Mouse (Mus musculus): Measurements from ENCODE around the gene Dao. TPM values are rescaled to one million over a fixed set of nuclear protein-coding genes. Genes with fewer than 3 reads are reported as not detected.

Gene Dao
- polyA plus RNA-seq, 1 experiment from 2014 or later = not detected

GRCm38 (mm10) chr5:113986182-113986961, 17.1 kb upstream of the Dao start:
- H3K4me2 ChIP-seq = peak overlapping the region; percentile 6
- H3K27ac ChIP-seq (ENCODE audit: low read depth, low read length) = peak overlapping the region; percentile 73
- no peak for ATAC-seq (replicated peaks; ENCODE audit: insufficient number of reproducible peaks, low FRiP score, low TSS enrichment)
- H3K4me3 ChIP-seq (ENCODE audit: low read depth, low read length) = no peak overlapping the region
- peak overlapping the region; percentile 39 for H3K9ac ChIP-seq (ENCODE audit: low read depth, low read length)
- H3K4me1 ChIP-seq (ENCODE audit: control insufficient read depth, insufficient read depth, low read length) = peaks cover 62% of the 10 kb centered on the region
- 34% methylated on average over 9 of the region's 9 CpGs for WGBS (ENCODE audit: insufficient replicate concordance)
- H3K27me3 ChIP-seq (ENCODE audit: control insufficient read depth, insufficient read depth, low read length) = no peaks in the 10 kb centered on the region
- H3K36me3 ChIP-seq (ENCODE audit: control insufficient read depth, insufficient read depth, low read length) = no peaks in the 10 kb centered on the region
- no peaks in the 10 kb centered on the region for H3K9me3 ChIP-seq (replicated peaks; ENCODE audit: control insufficient read depth, low read length)

- 63% methylated on average over 20 of the region's 20 CpGs for WGBS (ENCODE audit: insufficient replicate concordance)
- H3K9ac ChIP-seq (ENCODE audit: low read depth, low read length) = peak overlapping the region; percentile 47; the same call in 1 of the 2 replicates
- no peak overlapping the region for H3K4me2 ChIP-seq
- peaks cover 56% of the 10 kb centered on the region for H3K4me1 ChIP-seq (ENCODE audit: control insufficient read depth, insufficient read depth, low read length)
- no peaks in the 10 kb centered on the region for H3K36me3 ChIP-seq (ENCODE audit: control insufficient read depth, insufficient read depth, low read length)
- no peak overlapping the region for H3K27ac ChIP-seq (ENCODE audit: low read depth, low read length)
- no peaks in the 10 kb centered on the region for H3K9me3 ChIP-seq (replicated peaks; ENCODE audit: control insufficient read depth, low read length)
- H3K27me3 ChIP-seq (ENCODE audit: control insufficient read depth, insufficient read depth, low read length) = no peaks in the 10 kb centered on the region
- no peak overlapping the region for H3K4me3 ChIP-seq (ENCODE audit: low read depth, low read length)
- no peak for ATAC-seq (replicated peaks; ENCODE audit: insufficient number of reproducible peaks, low FRiP score, low TSS enrichment)
Measured at GRCm38 (mm10) chr5:113989437-113990024, 14.0 kb upstream of the Dao start.

GRCm38 (mm10) chr5:113990593-113990992, 12.9 kb upstream of the Dao start:
- Histone ChIP-seq H3K4me2 (no peak overlapping the region), H3K27me3 (ENCODE audit: control insufficient read depth, insufficient read depth, low read length) (no peaks in the 10 kb centered on the region), H3K27ac (ENCODE audit: low read depth, low read length) (no peak overlapping the region; the same call in 1 of the 2 replicates), H3K9me3 (replicated peaks; ENCODE audit: control insufficient read depth, low read length) (no peaks in the 10 kb centered on the region), H3K9ac (ENCODE audit: low read depth, low read length) (no peak overlapping the region), H3K4me3 (ENCODE audit: low read depth, low read length) (no peak overlapping the region), H3K36me3 (ENCODE audit: control insufficient read depth, insufficient read depth, low read length) (no peaks in the 10 kb centered on the region), H3K4me1 (ENCODE audit: control insufficient read depth, insufficient read depth, low read length) (peaks cover 49% of the 10 kb centered on the region)
- WGBS (ENCODE audit: insufficient replicate concordance) = 82% methylated on average over 5 of the region's 5 CpGs
- no peak for ATAC-seq (replicated peaks; ENCODE audit: insufficient number of reproducible peaks, low FRiP score, low TSS enrichment)

GRCm38 (mm10) chr5:113991141-113991540, 12.4 kb upstream of the Dao start:
- Histone ChIP-seq H3K36me3 (ENCODE audit: control insufficient read depth, insufficient read depth, low read length) (no peaks in the 10 kb centered on the region), H3K9ac (ENCODE audit: low read depth, low read length) (no peak overlapping the region), H3K4me1 (ENCODE audit: control insufficient read depth, insufficient read depth, low read length) (peaks cover 43% of the 10 kb centered on the region), H3K4me3 (ENCODE audit: low read depth, low read length) (no peak overlapping the region), H3K27me3 (ENCODE audit: control insufficient read depth, insufficient read depth, low read length) (no peaks in the 10 kb centered on the region), H3K9me3 (replicated peaks; ENCODE audit: control insufficient read depth, low read length) (no peaks in the 10 kb centered on the region), H3K4me2 (no peak overlapping the region; the same call in 1 of the 2 replicates), H3K27ac (ENCODE audit: low read depth, low read length) (no peak overlapping the region)
- ATAC-seq (replicated peaks; ENCODE audit: insufficient number of reproducible peaks, low FRiP score, low TSS enrichment) = no peak
- 57% methylated on average over 7 of the region's 7 CpGs for WGBS (ENCODE audit: insufficient replicate concordance)

- H3K9ac ChIP-seq (ENCODE audit: low read depth, low read length) = peak overlapping the region; percentile 95
- H3K4me2 ChIP-seq = peak overlapping the region; percentile 92
- no peaks in the 10 kb centered on the region for H3K27me3 ChIP-seq (ENCODE audit: control insufficient read depth, insufficient read depth, low read length)
- peak overlapping the region; percentile 89 for H3K27ac ChIP-seq (ENCODE audit: low read depth, low read length)
- peaks cover 38% of the 10 kb centered on the region for H3K4me1 ChIP-seq (ENCODE audit: control insufficient read depth, insufficient read depth, low read length)
- H3K36me3 ChIP-seq (ENCODE audit: control insufficient read depth, insufficient read depth, low read length) = no peaks in the 10 kb centered on the region
- H3K9me3 ChIP-seq (replicated peaks; ENCODE audit: control insufficient read depth, low read length) = no peaks in the 10 kb centered on the region
- H3K4me3 ChIP-seq (ENCODE audit: low read depth, low read length) = peak overlapping the region; percentile 82
- no peak for ATAC-seq (replicated peaks; ENCODE audit: insufficient number of reproducible peaks, low FRiP score, low TSS enrichment)
- 21% methylated on average over 12 of the region's 12 CpGs for WGBS (ENCODE audit: insufficient replicate concordance)
Measured at GRCm38 (mm10) chr5:113992339-113992831, 11.1 kb upstream of the Dao start.

- peaks cover 38% of the 10 kb centered on the region for H3K4me1 ChIP-seq (ENCODE audit: control insufficient read depth, insufficient read depth, low read length)
- 1% methylated on average over 22 of the region's 22 CpGs for WGBS (ENCODE audit: insufficient replicate concordance)
Measured at GRCm38 (mm10) chr5:113993031-113993486, 10.4 kb upstream of the Dao start.

GRCm38 (mm10) chr5:113993487-113994465, 9.7 kb upstream of the Dao start, which contains the start of gene Ssh1:
TSS of gene Ssh1 (minus strand) at chr5:113993894.
- H3K9ac ChIP-seq (ENCODE audit: low read depth, low read length) = peak within 1 kb of the TSS; percentile 95
- H3K27ac ChIP-seq (ENCODE audit: low read depth, low read length) = peak within 1 kb of the TSS; percentile 89
- peaks cover 38% of the 10 kb centered on the region for H3K4me1 ChIP-seq (ENCODE audit: control insufficient read depth, insufficient read depth, low read length)
- H3K9me3 ChIP-seq (replicated peaks; ENCODE audit: control insufficient read depth, low read length) = no peaks in the 10 kb centered on the region
- H3K36me3 ChIP-seq (ENCODE audit: control insufficient read depth, insufficient read depth, low read length) = no peaks in the 10 kb centered on the region
- H3K4me3 ChIP-seq (ENCODE audit: low read depth, low read length) = peak within 1 kb of the TSS; percentile 82
- 2% methylated on average over 64 of the region's 83 CpGs for WGBS (ENCODE audit: insufficient replicate concordance)
- peak; percentile 82 for ATAC-seq (replicated peaks; ENCODE audit: insufficient number of reproducible peaks, low FRiP score, low TSS enrichment)
- H3K4me2 ChIP-seq = peak within 1 kb of the TSS; percentile 92
- H3K27me3 ChIP-seq (ENCODE audit: control insufficient read depth, insufficient read depth, low read length) = no peaks in the 10 kb centered on the region

More at GRCm38 (mm10) chr5:113993031-113993486, 10.4 kb upstream of the Dao start:
- Histone ChIP-seq H3K4me2 (peak overlapping the region; percentile 92), H3K4me3 (ENCODE audit: low read depth, low read length) (peak overlapping the region; percentile 82), H3K9me3 (replicated peaks; ENCODE audit: control insufficient read depth, low read length) (no peaks in the 10 kb centered on the region), H3K27ac (ENCODE audit: low read depth, low read length) (peak overlapping the region; percentile 89), H3K9ac (ENCODE audit: low read depth, low read length) (peak overlapping the region; percentile 95), H3K27me3 (ENCODE audit: control insufficient read depth, insufficient read depth, low read length) (no peaks in the 10 kb centered on the region), H3K36me3 (ENCODE audit: control insufficient read depth, insufficient read depth, low read length) (no peaks in the 10 kb centered on the region)
- ATAC-seq (replicated peaks; ENCODE audit: insufficient number of reproducible peaks, low FRiP score, low TSS enrichment) = peak; percentile 43

- Histone ChIP-seq H3K9ac (ENCODE audit: low read depth, low read length) (no peak overlapping the region), H3K27ac (ENCODE audit: low read depth, low read length) (no peak overlapping the region), H3K4me2 (no peak overlapping the region), H3K36me3 (ENCODE audit: control insufficient read depth, insufficient read depth, low read length) (no peaks in the 10 kb centered on the region), H3K9me3 (replicated peaks; ENCODE audit: control insufficient read depth, low read length) (no peaks in the 10 kb centered on the region), H3K27me3 (ENCODE audit: control insufficient read depth, insufficient read depth, low read length) (no peaks in the 10 kb centered on the region), H3K4me1 (ENCODE audit: control insufficient read depth, insufficient read depth, low read length) (peaks cover 17% of the 10 kb centered on the region), H3K4me3 (ENCODE audit: low read depth, low read length) (no peak overlapping the region)
- 52% methylated on average over 2 of the region's 2 CpGs for WGBS (ENCODE audit: insufficient replicate concordance)
- ATAC-seq (replicated peaks; ENCODE audit: insufficient number of reproducible peaks, low FRiP score, low TSS enrichment) = no peak
Measured at GRCm38 (mm10) chr5:113996458-113996857, 7.0 kb upstream of the Dao start.

Data from heart, embryonic 11.5 days (tissue).